Mouse (Mus musculus) cerebellum, adult 8-10 months (tissue): ENCODE results near the gene Thy1.
A peak's percentile ranks its signal among the peaks of the same experiment; 100 is the strongest.

Experiments used
- DNase-seq: peaks from one replicate; pipeline ENCODE4 v3.0.0; 2022

Thy1 gene

GRCm38 (mm10) chr9:44033957-44034727, 9.0 kb upstream of the Thy1 start:
- no peak for DNase-seq

- no peak for DNase-seq
These were observed 6.1 kb upstream of the Thy1 start for GRCm38 (mm10) chr9:44037106-44037505.

GRCm38 (mm10) chr9:44041511-44042395, 1.4 kb upstream of the Thy1 start:
- DNase-seq = no peak

- DNase-seq = no peak
These were observed 846 bp upstream of the Thy1 start for GRCm38 (mm10) chr9:44042396-44042680.

- no peak for DNase-seq
These were observed 683 bp downstream of the Thy1 start for GRCm38 (mm10) chr9:44043708-44044425.

- peak; percentile 44 for DNase-seq
These were observed 1.4 kb downstream of the Thy1 start for GRCm38 (mm10) chr9:44044426-44045157.

- no peak for DNase-seq
These were observed 2.1 kb downstream of the Thy1 start for GRCm38 (mm10) chr9:44045158-44045883.

- DNase-seq = no peak
These were observed 2.7 kb downstream of the Thy1 start for GRCm38 (mm10) chr9:44045884-44046272.

- DNase-seq = no peak
These were observed 3.2 kb downstream of the Thy1 start for GRCm38 (mm10) chr9:44046426-44046825.

- no peak for DNase-seq
These were observed 3.9 kb downstream of the Thy1 start for GRCm38 (mm10) chr9:44047071-44047470.

GRCm38 (mm10) chr9:44047571-44048490, 4.6 kb downstream of the Thy1 start:
- DNase-seq = no peak

- DNase-seq = no peak
These were observed 5.6 kb downstream of the Thy1 start for GRCm38 (mm10) chr9:44048541-44049380.

GRCm38 (mm10) chr9:44049381-44050165, 6.4 kb downstream of the Thy1 start:
- no peak for DNase-seq

- no peak for DNase-seq
These were observed 9.7 kb downstream of the Thy1 start for GRCm38 (mm10) chr9:44052855-44053254.

GRCm38 (mm10) chr9:44053936-44054335, 10.8 kb downstream of the Thy1 start:
- DNase-seq = no peak

GRCm38 (mm10) chr9:44058606-44059005, 15.4 kb downstream of the Thy1 start:
- no peak for DNase-seq

- DNase-seq = no peak
These were observed 22.0 kb downstream of the Thy1 start for GRCm38 (mm10) chr9:44065177-44065576.

GRCm38 (mm10) chr9:44066785-44067225, 23.6 kb downstream of the Thy1 start, which contains the start of gene Usp2:
TSS of gene Usp2 (plus strand) at chr9:44067021.
- DNase-seq = peak; percentile 100
